ENCODE assay signal across 8 mouse cellular contexts in the genomic region with DNA sequence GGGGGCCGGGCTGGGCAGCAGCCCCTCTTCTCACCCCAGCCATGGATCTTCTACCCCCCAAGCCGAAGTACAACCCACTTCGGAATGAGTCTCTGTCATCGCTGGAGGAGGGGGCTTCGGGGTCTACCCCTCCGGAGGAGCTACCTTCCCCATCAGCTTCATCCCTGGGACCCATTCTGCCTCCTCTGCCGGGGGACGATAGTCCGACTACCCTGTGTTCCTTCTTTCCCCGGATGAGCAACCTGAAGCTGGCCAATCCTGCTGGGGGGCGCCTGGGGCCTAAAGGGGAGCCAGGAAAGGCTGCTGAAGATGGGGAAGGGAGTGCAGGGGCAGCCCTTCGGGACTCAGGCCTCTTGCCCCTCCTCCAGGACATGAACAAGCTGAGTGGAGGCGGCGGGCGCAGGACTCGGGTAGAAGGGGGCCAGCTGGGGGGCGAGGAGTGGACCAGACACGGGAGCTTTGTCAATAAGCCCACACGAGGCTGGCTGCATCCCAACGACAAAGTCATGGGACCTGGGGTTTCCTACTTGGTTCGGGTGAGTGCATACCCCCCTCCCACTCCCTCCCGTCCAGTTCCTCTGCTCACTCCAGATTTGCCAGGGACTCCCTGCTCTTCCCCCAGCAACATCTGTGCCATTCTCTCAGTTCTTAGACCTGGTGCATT. TPM values are rescaled to one million over a fixed set of nuclear protein-coding genes. Genes with fewer than 3 reads are reported as not detected.
A peak's percentile ranks its signal among the peaks of the same experiment; 100 is the strongest.
DNase-seq lines count a peak whose midpoint lies in the region; ATAC-seq and TF ChIP-seq lines count a peak whose summit lies in the region.

No protein-coding gene starts in this region.

- H3K36me3 ChIP-seq in ES-Bruce4 (ENCODE audit: control insufficient read depth, insufficient read depth, low read length, poor library complexity, severe bottlenecking) = peaks cover 5% of the 10 kb centered on the region
- peaks cover 47% of the 10 kb centered on the region for H3K36me3 ChIP-seq in limb, embryonic 10.5 days
- H3K36me3 ChIP-seq in midbrain, embryonic 16.5 days (ENCODE audit: control insufficient read depth, insufficient read depth, low read length) = no peaks in the 10 kb centered on the region

- no peak for ATAC-seq in midbrain, embryonic 16.5 days

- TF ChIP-seq CTCF in ES-Bruce4 (IDR thresholded peaks at IDR 0.05; ENCODE audit: low read depth, low read length) = no peak

- H3K27me3 ChIP-seq in ES-Bruce4 (ENCODE audit: control insufficient read depth, insufficient read depth, low read length, poor library complexity, severe bottlenecking) = no peaks in the 10 kb centered on the region
- H3K27me3 ChIP-seq in limb, embryonic 10.5 days (ENCODE audit: low read depth, poor library complexity, severe bottlenecking) = no peaks in the 10 kb centered on the region
- H3K27me3 ChIP-seq in midbrain, embryonic 16.5 days (ENCODE audit: control insufficient read depth, insufficient read depth, low read depth, low read length) = no peaks in the 10 kb centered on the region

- no peak for TF ChIP-seq POLR2A in ES-Bruce4 (IDR thresholded peaks at IDR 0.05; ENCODE audit: insufficient read depth, low read length)

- intact Hi-C loops in gastrocnemius, postnatal 14 days (cut with DNase I; ENCODE audit: low total_unique reads) = no loop called here

- H3K4me1 ChIP-seq in ES-Bruce4 (ENCODE audit: control insufficient read depth, insufficient read depth, low read length) = peaks cover 13% of the 10 kb centered on the region
- H3K4me1 ChIP-seq in limb, embryonic 10.5 days = peaks cover 44% of the 10 kb centered on the region
- H3K4me1 ChIP-seq in midbrain, embryonic 16.5 days (ENCODE audit: control insufficient read depth, insufficient read depth, low read length) = peaks cover 19% of the 10 kb centered on the region

- peak overlapping the region; percentile 53 for H3K4me2 ChIP-seq in midbrain, embryonic 16.5 days (ENCODE audit: low read length)

- no peaks in the 10 kb centered on the region for H3K9me3 ChIP-seq in ES-Bruce4 (replicated peaks; ENCODE audit: control insufficient read depth, insufficient read depth, low read length, poor library complexity, severe bottlenecking)
- no peaks in the 10 kb centered on the region for H3K9me3 ChIP-seq in limb, embryonic 10.5 days (replicated peaks)
- H3K9me3 ChIP-seq in midbrain, embryonic 16.5 days (replicated peaks; ENCODE audit: control insufficient read depth, low read length, poor library complexity, severe bottlenecking) = no peaks in the 10 kb centered on the region

- H3K4me3 ChIP-seq in ES-Bruce4 (ENCODE audit: low read depth, low read length) = peak overlapping the region; percentile 85
- peak overlapping the region; percentile 55 for H3K4me3 ChIP-seq in limb, embryonic 10.5 days
- H3K4me3 ChIP-seq in midbrain, embryonic 16.5 days (ENCODE audit: low read depth, low read length) = peak overlapping the region; percentile 29

- peak; percentile 31 for DNase-seq in adrenal gland, postnatal 14 days
- DNase-seq in adrenal gland, adult 2 months = no peak
- peak; percentile 40 for DNase-seq in gastrocnemius, postnatal 14 days
- peak; percentile 38 for DNase-seq in limb, embryonic 10.5 days (ENCODE audit: low spot score)
- no peak for DNase-seq in right cerebral cortex, adult 2 months (ENCODE audit: low spot score in 2 of 2)
- DNase-seq in adrenal gland, postnatal 25 days = no peak

- H3K27ac ChIP-seq in ES-Bruce4 (ENCODE audit: insufficient read depth, low read length) = peak overlapping the region; percentile 19
- peak overlapping the region; percentile 87 for H3K27ac ChIP-seq in limb, embryonic 10.5 days
- no peak overlapping the region for H3K27ac ChIP-seq in midbrain, embryonic 16.5 days (ENCODE audit: low read length)

- TF ChIP-seq EP300 in ES-Bruce4 (IDR thresholded peaks at IDR 0.05; ENCODE audit: insufficient read depth, low read depth, low read length) = no peak

- peak overlapping the region; percentile 82 for H3K9ac ChIP-seq in ES-Bruce4 (ENCODE audit: low read depth, poor library complexity, severe bottlenecking)
- peak overlapping the region; percentile 59; the same call in 1 of the 2 replicates for H3K9ac ChIP-seq in midbrain, embryonic 16.5 days (ENCODE audit: low read depth, low read length)

- 7% methylated on average over 22 of the region's 22 CpGs for WGBS in limb, embryonic 10.5 days
- 8% methylated on average over 22 of the region's 22 CpGs for WGBS in midbrain, embryonic 16.5 days

RNA-seq across cellular contexts. Expression of a gene that starts 3.7 kb away (rescaled TPM):
- total RNA-seq in adrenal gland, postnatal 14 days (2021) = 80.5 and 94.6 TPM in 2 replicates
- 100 to 1,000 TPM in 1 of 2 experiments, 10 to 100 TPM in 1; 69.6 to 113 TPM for total RNA-seq in adrenal gland, adult 2 months (2021)
- polyA plus RNA-seq in adrenal gland, adult 2 months (2012; rRNA removed) = 62.6 and 67.4 TPM in 2 replicates
- polyA plus RNA-seq in ES-Bruce4 (2011; ENCODE audit: insufficient read depth, insufficient read length, low read depth, missing spikeins) = 87.4 and 88.9 TPM in 2 replicates
- total RNA-seq in gastrocnemius, postnatal 14 days (2021) = 10 to 100 TPM; 35.9 to 38.8 TPM
- polyA plus RNA-seq in limb, embryonic 10.5 days (2016; fragmentation: Nextera tagmentation; extraction: Ambion mirVana) = 82.6 and 96.2 TPM in 2 replicates
- polyA plus RNA-seq in midbrain, embryonic 16.5 days (2015; fragmentation: Nextera tagmentation; extraction: Ambion mirVana) = 13.2 and 14.9 TPM in 2 replicates
- total RNA-seq in adrenal gland, postnatal 25 days (2021) = 74.4 and 101 TPM in 2 replicates

RNA-seq across cellular contexts. Expression of a gene that starts 3.8 kb away (rescaled TPM):
- 34.9 and 38.0 TPM in 2 replicates for total RNA-seq in adrenal gland, postnatal 14 days (2021)
- 10 to 100 TPM; 17.3 to 21.5 TPM for total RNA-seq in adrenal gland, adult 2 months (2021)
- polyA plus RNA-seq in adrenal gland, adult 2 months (2012; rRNA removed) = 9.3 and 9.7 TPM in 2 replicates
- polyA plus RNA-seq in ES-Bruce4 (2011; ENCODE audit: insufficient read depth, insufficient read length, low read depth, missing spikeins) = 290 and 304 TPM in 2 replicates
- 10 to 100 TPM in 1 of 2 experiments, 1 to 10 TPM in 1; 9.6 to 14.4 TPM for total RNA-seq in gastrocnemius, postnatal 14 days (2021)
- 898 and 922 TPM in 2 replicates for polyA plus RNA-seq in limb, embryonic 10.5 days (2016; fragmentation: Nextera tagmentation; extraction: Ambion mirVana)
- polyA plus RNA-seq in midbrain, embryonic 16.5 days (2015; fragmentation: Nextera tagmentation; extraction: Ambion mirVana) = 77.1 and 86.2 TPM in 2 replicates
- total RNA-seq in adrenal gland, postnatal 25 days (2021) = 24.8 and 26.2 TPM in 2 replicates

RNA-seq across cellular contexts. Expression of a gene that starts 8.1 kb away (rescaled TPM):
- 36.4 and 48.3 TPM in 2 replicates for total RNA-seq in adrenal gland, postnatal 14 days (2021)
- total RNA-seq in adrenal gland, adult 2 months (2021) = 10 to 100 TPM; 31.8 to 44.5 TPM
- polyA plus RNA-seq in adrenal gland, adult 2 months (2012; rRNA removed) = 166 and 181 TPM in 2 replicates
- polyA plus RNA-seq in ES-Bruce4 (2011; ENCODE audit: insufficient read depth, insufficient read length, low read depth, missing spikeins) = 41.7 and 43.3 TPM in 2 replicates
- total RNA-seq in gastrocnemius, postnatal 14 days (2021) = 10 to 100 TPM; 10.8 to 13.6 TPM
- polyA plus RNA-seq in limb, embryonic 10.5 days (2016; fragmentation: Nextera tagmentation; extraction: Ambion mirVana) = 50.7 and 53.5 TPM in 2 replicates
- 47.6 and 48.7 TPM in 2 replicates for polyA plus RNA-seq in midbrain, embryonic 16.5 days (2015; fragmentation: Nextera tagmentation; extraction: Ambion mirVana)
- 38.6 and 46.8 TPM in 2 replicates for total RNA-seq in adrenal gland, postnatal 25 days (2021)

RNA-seq across cellular contexts. Expression of a gene that starts 10.3 kb away (rescaled TPM):
- 42.2 and 43.8 TPM in 2 replicates for total RNA-seq in adrenal gland, postnatal 14 days (2021)
- 10 to 100 TPM; 32.2 to 50.7 TPM for total RNA-seq in adrenal gland, adult 2 months (2021)
- polyA plus RNA-seq in adrenal gland, adult 2 months (2012; rRNA removed) = 33.2 and 45.2 TPM in 2 replicates
- polyA plus RNA-seq in ES-Bruce4 (2011; ENCODE audit: insufficient read depth, insufficient read length, low read depth, missing spikeins) = 16.5 and 25.1 TPM in 2 replicates
- total RNA-seq in gastrocnemius, postnatal 14 days (2021) = 10 to 100 TPM; 30.9 to 33.4 TPM
- 22.2 and 26.1 TPM in 2 replicates for polyA plus RNA-seq in limb, embryonic 10.5 days (2016; fragmentation: Nextera tagmentation; extraction: Ambion mirVana)
- 35.4 and 39.1 TPM in 2 replicates for polyA plus RNA-seq in midbrain, embryonic 16.5 days (2015; fragmentation: Nextera tagmentation; extraction: Ambion mirVana)
- total RNA-seq in adrenal gland, postnatal 25 days (2021) = 34.7 and 35.4 TPM in 2 replicates

RNA-seq across cellular contexts. Expression of a gene that starts 14.6 kb away (rescaled TPM):
- total RNA-seq in adrenal gland, postnatal 14 days (2021) = 43.9 and 48.7 TPM in 2 replicates
- total RNA-seq in adrenal gland, adult 2 months (2021) = 10 to 100 TPM; 38.4 to 70.0 TPM
- 37.5 and 43.3 TPM in 2 replicates for polyA plus RNA-seq in adrenal gland, adult 2 months (2012; rRNA removed)
- 12.2 and 13.6 TPM in 2 replicates for polyA plus RNA-seq in ES-Bruce4 (2011; ENCODE audit: insufficient read depth, insufficient read length, low read depth, missing spikeins)
- total RNA-seq in gastrocnemius, postnatal 14 days (2021) = 100 to 1,000 TPM; 163 to 164 TPM
- 13.0 and 19.2 TPM in 2 replicates for polyA plus RNA-seq in limb, embryonic 10.5 days (2016; fragmentation: Nextera tagmentation; extraction: Ambion mirVana)
- 14.4 and 18.5 TPM in 2 replicates for polyA plus RNA-seq in midbrain, embryonic 16.5 days (2015; fragmentation: Nextera tagmentation; extraction: Ambion mirVana)
- 37.9 and 51.1 TPM in 2 replicates for total RNA-seq in adrenal gland, postnatal 25 days (2021)

Comparison
In these comparisons a context has a peak if more than half of its experiments do, and no peak if none do; other contexts are left out.
1. DNase-seq: peak in adrenal gland, postnatal 14 days (single experiment), gastrocnemius, postnatal 14 days (single experiment) and limb, embryonic 10.5 days (single experiment); none in adrenal gland, adult 2 months (single experiment), right cerebral cortex, adult 2 months (0 of 2) and adrenal gland, postnatal 25 days (single experiment).
2. H3K4me3 ChIP-seq: peak in every context shown above with its lines; median percentile 85 in ES-Bruce4; 55 in limb, embryonic 10.5 days; 29 in midbrain, embryonic 16.5 days.